Mouse (Mus musculus) small intestine, adult 2 months (tissue): ENCODE data around the gene Gpm6b.

ENCODE experiments used
- CTCF ChIP-seq: fragments of 200-500 bp; IDR thresholded peaks from 2 replicates; pipeline ENCODE4 v1.5.1; 2012; ENCODE audit warnings: low read depth, mild to moderate bottlenecking, control low read depth, inconsistent platforms, low read length, moderate library complexity, mixed read lengths; ENCODE audit not compliant: insufficient replicate concordance, insufficient read length; ENCODE audit errors: extremely low read depth
- POLR2A ChIP-seq: fragments of 200-500 bp; IDR thresholded peaks from 2 replicates; pipeline ENCODE4 v1.6.1; 2012; ENCODE audit warnings: low read depth, mild to moderate bottlenecking, control low read depth, inconsistent platforms, low read length, moderate library complexity

- no peak for TF ChIP-seq POLR2A
- TF ChIP-seq CTCF: no peak
Measured at GRCm38 (mm10) chrX:166229750-166230149, 9.0 kb upstream of the Gpm6b start.
